Mouse (Mus musculus): ENCODE data around the gene Tgif1.

DNA sequence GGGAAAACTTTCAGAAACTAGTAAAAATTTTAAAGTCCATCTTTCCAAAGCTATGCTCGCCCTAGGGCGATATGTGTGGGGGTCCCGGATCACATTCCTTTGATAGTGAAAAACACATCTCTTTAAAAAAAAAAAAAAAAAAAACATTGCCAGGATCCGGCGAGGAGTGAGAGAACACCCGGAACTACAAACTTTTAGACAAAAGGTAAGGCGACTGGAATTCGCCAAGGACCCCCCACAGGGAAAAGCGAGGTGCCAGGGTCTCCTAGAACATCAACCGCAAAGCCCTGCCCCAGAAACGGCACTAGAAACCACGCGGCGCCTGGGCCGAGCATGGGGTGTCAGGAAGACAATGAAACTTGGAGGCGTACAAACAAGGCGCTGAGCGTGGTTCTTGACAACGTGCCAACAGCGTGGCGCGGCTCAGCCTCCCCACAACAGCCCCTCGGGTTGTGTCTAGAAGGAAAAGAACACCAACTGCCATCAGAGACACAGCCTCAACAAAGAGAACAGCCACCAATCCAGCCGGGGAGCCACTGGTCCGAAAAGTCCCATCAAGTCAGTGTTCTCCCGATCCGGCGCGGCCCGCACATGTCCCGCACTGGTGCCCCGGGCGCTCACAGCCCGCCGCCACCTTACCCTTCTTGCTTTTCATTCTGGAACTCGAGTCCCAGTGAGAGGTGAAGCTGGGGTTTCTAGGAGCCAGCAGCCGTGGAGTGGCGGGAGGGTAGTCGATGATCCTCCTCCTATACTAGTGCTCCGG is 2.9 kb downstream of the Tgif1 start:
- TF ChIP-seq POLR2A (IDR thresholded peaks at IDR 0.05; ENCODE audit: low read depth, low read length): peak; percentile 40; the same call in 1 of the 2 replicates
- no peak for TF ChIP-seq CTCF (IDR thresholded peaks at IDR 0.05; ENCODE audit: borderline replicate concordance, insufficient read depth, low read length)
